Mouse (Mus musculus): ENCODE measurements around the gene Idh3a. TPM values are rescaled to one million over a fixed set of nuclear protein-coding genes. Genes with fewer than 3 reads are reported as not detected.
A peak's percentile ranks its signal among the peaks of the same experiment; 100 is the strongest.
"Not testable (repeated sequence)": the region's sequence is repeated elsewhere in the genome, so short reads cannot be mapped to it uniquely, and the experiment has no call there.

The Idh3a gene
- total and polyA plus RNA-seq, 2 experiments from 2014 or later, result 94.2 to 208 TPM

DNA sequence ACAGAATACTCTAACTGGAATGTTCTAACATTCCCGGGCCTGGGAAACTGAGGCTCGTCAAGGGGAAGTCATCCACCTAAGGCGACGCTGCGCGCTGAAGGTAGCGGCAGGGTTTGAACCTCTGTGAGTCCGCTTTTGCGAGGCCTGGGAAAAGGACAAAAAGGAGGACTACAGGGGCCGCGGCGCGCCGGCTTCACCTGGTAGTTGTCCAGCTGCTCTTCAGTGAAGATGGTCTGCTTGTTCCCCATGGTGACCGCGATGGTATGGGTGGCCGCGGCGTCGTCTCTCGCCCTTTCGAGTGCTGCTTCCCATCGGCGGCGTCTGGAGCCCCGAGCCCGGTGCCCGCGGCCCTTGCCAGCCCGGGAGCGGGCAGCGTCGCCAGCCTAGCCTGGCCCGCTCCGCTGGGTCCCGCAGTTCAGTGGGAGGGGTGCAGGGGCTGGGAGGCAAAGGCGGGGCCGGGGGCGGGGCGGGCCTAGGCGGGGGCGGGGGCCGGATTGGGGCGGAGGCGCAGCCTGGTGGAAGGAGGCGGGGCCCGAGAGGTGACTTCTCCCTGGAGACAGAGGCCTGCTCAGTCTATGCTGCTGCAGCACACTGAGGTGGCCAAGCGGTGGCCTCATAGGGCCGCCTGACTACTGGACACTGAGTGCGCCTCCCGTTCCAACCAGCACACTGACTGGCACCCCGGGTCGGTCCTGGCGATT is 26.2 kb upstream of the Idh3a start, which contains the start of gene Cib2:
Gene Cib2, minus strand, starts transcription at position 448 of the 701 bp plus-strand sequence.
- peak within 1 kb of the TSS; percentile 71 for H3K9ac ChIP-seq (replicated peaks; ENCODE audit: low read length)
- peak within 1 kb of the TSS; percentile 45 for H3K4me3 ChIP-seq (ENCODE audit: low read length)
- peak within 1 kb of the TSS; percentile 77 for H3K4me2 ChIP-seq (ENCODE audit: low read depth, low read length)
- TF ChIP-seq CTCF (IDR thresholded peaks at IDR 0.05; ENCODE audit: low read depth), result peak; percentile 50
- peak within 1 kb of the TSS; percentile 41; the same call in 1 of the 2 replicates for H3K27ac ChIP-seq
- DNase-seq (ENCODE audit: low spot score), result peak; percentile 91
- 1% methylated on average over 51 of the region's 54 CpGs for WGBS
- H3K4me1 ChIP-seq (ENCODE audit: insufficient read depth, low read length), result no peaks in the 10 kb centered on the region
- no peaks in the 10 kb centered on the region for H3K9me3 ChIP-seq (ENCODE audit: low read length)
- ATAC-seq, result peak; percentile 98
- no peaks in the 10 kb centered on the region for H3K36me3 ChIP-seq (ENCODE audit: insufficient read depth, low read length)
- H3K27me3 ChIP-seq (ENCODE audit: insufficient read depth, low read length), result no peaks in the 10 kb centered on the region

DNA sequence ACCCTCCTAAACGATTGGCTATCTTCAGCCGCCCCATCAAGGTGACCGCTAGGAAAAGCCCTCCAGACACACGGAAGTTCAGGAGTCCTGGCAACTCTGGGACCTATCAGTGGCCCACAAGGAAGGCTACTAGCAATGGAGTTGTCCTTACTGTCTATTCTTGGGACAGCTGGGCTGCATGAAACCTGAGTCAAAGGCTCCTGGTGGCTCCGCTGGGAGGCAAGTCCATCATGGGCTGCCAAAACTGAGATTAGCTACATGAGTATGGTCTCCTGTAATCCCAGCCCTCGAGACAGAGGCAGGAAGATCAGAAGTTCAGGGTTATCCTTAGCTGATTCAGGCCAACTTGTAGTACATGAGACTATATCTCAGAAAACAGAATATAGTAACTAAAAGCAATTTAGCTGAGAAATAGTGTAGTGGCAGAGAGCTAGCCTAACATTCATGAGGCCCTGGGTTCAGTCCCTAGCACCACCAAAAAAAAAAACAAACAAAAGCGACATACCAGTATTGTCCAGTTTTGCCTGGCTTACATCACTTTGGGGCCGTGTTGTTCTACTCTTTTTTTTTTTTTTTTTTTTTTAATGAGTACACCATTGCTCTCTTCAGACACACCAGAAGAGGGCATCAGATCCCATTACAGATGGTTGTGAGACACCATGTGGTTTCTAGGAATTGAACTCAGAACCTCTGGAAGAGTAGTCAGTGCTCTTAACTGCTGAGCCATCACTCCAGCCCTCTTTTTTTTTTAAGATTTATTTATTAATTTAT is 25.1 kb upstream of the Idh3a start:
- no peaks in the 10 kb centered on the region for H3K27me3 ChIP-seq (ENCODE audit: insufficient read depth, low read length)
- no peak overlapping the region for H3K4me2 ChIP-seq (ENCODE audit: low read depth, low read length)
- H3K9me3 ChIP-seq (ENCODE audit: low read length), result no peaks in the 10 kb centered on the region
- TF ChIP-seq CTCF (IDR thresholded peaks at IDR 0.05; ENCODE audit: low read depth), result no peak
- H3K4me3 ChIP-seq (ENCODE audit: low read length), result no peak overlapping the region
- no peak overlapping the region; the same call in 1 of the 2 replicates for H3K9ac ChIP-seq (replicated peaks; ENCODE audit: low read length)
- ATAC-seq (no peak), DNase-seq (ENCODE audit: low spot score) (no peak)
- WGBS, result 87% methylated on average over 8 of the region's 8 CpGs
- peak overlapping the region; percentile 41; the same call in 1 of the 2 replicates for H3K27ac ChIP-seq
- H3K4me1 ChIP-seq (ENCODE audit: insufficient read depth, low read length), result no peaks in the 10 kb centered on the region
- H3K36me3 ChIP-seq (ENCODE audit: insufficient read depth, low read length), result no peaks in the 10 kb centered on the region

DNA sequence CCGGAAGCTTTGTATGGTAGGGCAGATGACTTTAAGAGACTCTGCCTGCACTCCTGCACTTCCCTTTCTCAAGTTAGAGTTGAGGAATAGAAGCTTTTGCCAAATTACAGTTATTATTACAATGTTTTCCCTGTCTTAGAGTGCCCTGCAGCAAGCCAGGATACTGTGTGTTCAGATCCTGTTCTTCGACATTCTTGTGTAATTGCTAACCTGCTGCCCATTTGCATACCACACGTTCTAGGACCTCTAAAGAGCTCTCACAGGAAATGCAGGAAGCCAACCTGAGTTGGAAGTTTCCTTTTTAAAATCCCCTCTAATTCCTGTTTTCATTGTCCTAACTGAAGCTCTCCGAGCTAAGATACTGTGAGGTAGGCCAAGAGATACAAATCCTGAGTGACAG is 19.2 kb upstream of the Idh3a start:
- Histone ChIP-seq H3K27me3 (ENCODE audit: insufficient read depth, low read length) (no peaks in the 10 kb centered on the region), H3K4me3 (ENCODE audit: low read length) (no peak overlapping the region), H3K4me1 (ENCODE audit: insufficient read depth, low read length) (no peaks in the 10 kb centered on the region), H3K9ac (replicated peaks; ENCODE audit: low read length) (no peak overlapping the region), H3K4me2 (ENCODE audit: low read depth, low read length) (no peak overlapping the region), H3K9me3 (ENCODE audit: low read length) (no peaks in the 10 kb centered on the region), H3K36me3 (ENCODE audit: insufficient read depth, low read length) (no peaks in the 10 kb centered on the region), H3K27ac (no peak overlapping the region)
- TF ChIP-seq CTCF (IDR thresholded peaks at IDR 0.05; ENCODE audit: low read depth), result no peak
- DNase-seq (ENCODE audit: low spot score) (no peak), ATAC-seq (no peak)
- WGBS, result 62% methylated on average over 4 of the region's 4 CpGs

DNA sequence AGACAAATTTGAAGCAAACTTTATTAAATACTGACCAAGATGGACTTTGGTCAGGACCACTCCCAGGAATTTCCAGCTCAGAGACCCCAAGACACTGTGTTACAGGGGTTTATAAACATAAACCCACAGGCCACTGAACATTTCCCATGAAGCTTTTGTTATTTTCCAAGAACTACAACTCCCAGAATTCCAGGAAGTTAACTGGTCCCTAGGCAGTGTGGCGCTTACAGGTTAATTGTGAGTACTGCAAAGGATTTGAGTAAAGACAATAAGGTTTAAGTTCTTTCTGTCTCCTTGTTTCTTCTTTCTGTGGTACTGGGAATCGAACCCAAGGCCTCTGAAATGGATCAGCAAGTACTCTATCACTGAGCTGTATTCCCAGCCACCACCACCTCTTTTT is 17.4 kb upstream of the Idh3a start:
- Histone ChIP-seq H3K4me3 (ENCODE audit: low read length) (no peak overlapping the region), H3K27ac (no peak overlapping the region), H3K9me3 (ENCODE audit: low read length) (no peaks in the 10 kb centered on the region), H3K27me3 (ENCODE audit: insufficient read depth, low read length) (no peaks in the 10 kb centered on the region), H3K4me1 (ENCODE audit: insufficient read depth, low read length) (no peaks in the 10 kb centered on the region), H3K4me2 (ENCODE audit: low read depth, low read length) (no peak overlapping the region), H3K9ac (replicated peaks; ENCODE audit: low read length) (no peak overlapping the region), H3K36me3 (ENCODE audit: insufficient read depth, low read length) (no peaks in the 10 kb centered on the region)
- peak; percentile 34 for TF ChIP-seq CTCF (IDR thresholded peaks at IDR 0.05; ENCODE audit: low read depth)
- 40% methylated on average over 2 of the region's 2 CpGs for WGBS
- ATAC-seq, result no peak
- peak; percentile 68 for DNase-seq (ENCODE audit: low spot score)

DNA sequence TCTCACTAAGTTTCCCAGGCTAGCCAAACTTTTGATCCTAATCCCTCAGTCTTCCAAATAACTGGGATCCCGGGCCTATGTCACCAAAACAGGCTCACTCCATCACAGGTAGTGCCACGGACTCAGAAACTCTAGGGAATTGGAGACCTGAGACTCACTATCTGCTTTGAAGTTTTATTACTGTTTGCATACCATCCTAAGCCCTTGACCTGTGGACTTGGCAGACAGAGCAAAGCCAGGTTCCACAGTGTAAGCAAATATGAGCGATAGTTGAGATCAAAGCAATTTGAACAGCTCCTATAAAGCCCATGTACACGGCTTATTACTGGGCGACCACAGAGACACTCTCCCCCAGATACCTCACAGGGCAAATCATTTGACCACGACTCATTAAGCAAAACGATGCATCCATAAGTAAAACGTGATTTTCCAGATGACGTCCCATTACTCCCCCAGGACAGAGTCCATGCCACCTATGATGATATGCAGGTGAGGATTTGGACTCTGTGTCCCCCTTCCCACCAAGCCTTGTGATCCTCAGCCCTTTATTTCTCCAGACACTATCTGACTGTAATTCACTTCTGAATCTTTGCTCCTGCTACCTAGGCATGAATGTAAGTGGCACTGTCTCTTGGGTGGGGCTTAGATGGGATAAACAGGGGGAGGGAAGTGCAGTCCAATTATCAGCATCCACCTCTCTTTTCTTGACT is 14.8 kb upstream of the Idh3a start:
- Histone ChIP-seq H3K9me3 (ENCODE audit: low read length) (no peaks in the 10 kb centered on the region), H3K9ac (replicated peaks; ENCODE audit: low read length) (no peak overlapping the region), H3K4me1 (ENCODE audit: insufficient read depth, low read length) (no peaks in the 10 kb centered on the region), H3K36me3 (ENCODE audit: insufficient read depth, low read length) (no peaks in the 10 kb centered on the region), H3K4me3 (ENCODE audit: low read length) (no peak overlapping the region), H3K27ac (no peak overlapping the region), H3K27me3 (ENCODE audit: insufficient read depth, low read length) (no peaks in the 10 kb centered on the region), H3K4me2 (ENCODE audit: low read depth, low read length) (no peak overlapping the region)
- ATAC-seq (no peak), DNase-seq (ENCODE audit: low spot score) (no peak)
- no peak for TF ChIP-seq CTCF (IDR thresholded peaks at IDR 0.05; ENCODE audit: low read depth)
- 82% methylated on average over 9 of the region's 9 CpGs for WGBS

DNA sequence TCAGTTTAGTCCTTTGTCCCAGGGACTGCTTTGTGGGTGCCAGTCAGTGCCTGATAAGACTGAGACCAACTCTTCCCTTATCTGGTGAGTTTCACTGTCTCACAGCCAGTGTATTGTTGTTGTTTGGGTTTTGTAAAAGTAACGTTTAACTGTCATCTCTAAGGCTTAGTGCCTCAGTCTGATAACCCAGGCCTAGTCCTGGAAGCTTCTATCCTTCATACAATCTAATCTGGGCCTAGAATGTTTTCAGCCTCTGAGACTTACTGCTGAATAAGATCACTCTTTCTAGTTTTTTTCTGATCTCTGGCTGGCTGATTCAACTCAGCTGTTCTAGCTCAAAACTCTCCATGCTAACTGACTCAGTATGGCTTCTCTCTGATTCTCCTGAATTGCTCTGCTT is 2.4 kb upstream of the Idh3a start:
- Histone ChIP-seq H3K9me3 (ENCODE audit: low read length) (no peaks in the 10 kb centered on the region), H3K4me3 (ENCODE audit: low read length) (no peak overlapping the region), H3K4me2 (ENCODE audit: low read depth, low read length) (no peak overlapping the region), H3K36me3 (ENCODE audit: insufficient read depth, low read length) (no peaks in the 10 kb centered on the region), H3K27me3 (ENCODE audit: insufficient read depth, low read length) (no peaks in the 10 kb centered on the region), H3K4me1 (ENCODE audit: insufficient read depth, low read length) (no peaks in the 10 kb centered on the region; the same call in 1 of the 2 replicates), H3K9ac (replicated peaks; ENCODE audit: low read length) (no peak overlapping the region), H3K27ac (no peak overlapping the region)
- TF ChIP-seq CTCF (IDR thresholded peaks at IDR 0.05; ENCODE audit: low read depth), result no peak
- WGBS, result 77% methylated on average over 1 of the region's 1 CpGs
- no peak for ATAC-seq
- DNase-seq (ENCODE audit: low spot score), result no peak

DNA sequence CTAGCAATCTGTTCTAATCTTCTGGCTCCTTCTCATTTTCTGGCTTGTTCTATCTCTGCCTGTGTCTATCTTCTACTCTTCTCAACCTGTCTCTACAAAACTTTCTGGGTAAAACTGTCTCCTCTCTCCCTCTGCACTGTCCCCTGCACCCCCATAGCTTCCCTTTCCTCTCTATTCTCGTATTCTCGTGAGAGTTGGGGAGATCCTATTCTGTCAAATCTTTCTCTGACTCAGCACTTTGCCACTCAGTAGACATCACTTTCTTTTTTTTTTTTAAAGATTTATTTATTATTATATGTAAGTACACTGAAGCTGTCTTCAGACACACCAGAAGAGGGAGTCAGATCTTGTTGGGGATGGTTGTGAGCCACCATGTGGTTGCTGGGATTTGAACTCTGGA is 2.0 kb upstream of the Idh3a start:
- not testable (repeated sequence) for H3K9me3 ChIP-seq (ENCODE audit: low read length); H3K4me1 ChIP-seq (ENCODE audit: insufficient read depth, low read length); DNase-seq (ENCODE audit: low spot score); H3K9ac ChIP-seq (replicated peaks; ENCODE audit: low read length); H3K27me3 ChIP-seq (ENCODE audit: insufficient read depth, low read length); H3K4me3 ChIP-seq (ENCODE audit: low read length); H3K27ac ChIP-seq; ATAC-seq; H3K4me2 ChIP-seq (ENCODE audit: low read depth, low read length); H3K36me3 ChIP-seq (ENCODE audit: insufficient read depth, low read length)
- WGBS, result 84% methylated on average over 2 of the region's 2 CpGs
